Mouse (Mus musculus) layer of hippocampus, adult 9-10 months (tissue): Measurements from ENCODE around the gene Sebox.

Experiments
- DNase-seq: peaks from one replicate; pipeline ENCODE4 v3.0.0; 2022; ENCODE audit warnings: low spot score

Sebox gene

GRCm38 (mm10) chr11:78535376-78536079 is 32.3 kb downstream of the Sebox start:
- no peak for DNase-seq

GRCm38 (mm10) chr11:78536080-78536689 is 32.9 kb downstream of the Sebox start, which contains the start of the genes Tnfaip1 and Ift20:
Gene Tnfaip1, minus strand, starts transcription at chr11:78536332.
Gene Ift20, plus strand, starts transcription at chr11:78536361.
- peak; percentile 96 for DNase-seq

- DNase-seq = no peak
These were observed 33.4 kb downstream of the Sebox start for GRCm38 (mm10) chr11:78536690-78537084.

GRCm38 (mm10) chr11:78540358-78540757 is 37.1 kb downstream of the Sebox start:
- DNase-seq = no peak

- DNase-seq = no peak
These were observed 41.3 kb downstream of the Sebox start for GRCm38 (mm10) chr11:78544449-78545111.

- no peak for DNase-seq
These were observed 41.9 kb downstream of the Sebox start for GRCm38 (mm10) chr11:78545181-78545580.

- DNase-seq = no peak
These were observed 44.6 kb downstream of the Sebox start for GRCm38 (mm10) chr11:78547718-78548460.

GRCm38 (mm10) chr11:78549491-78549987 is 46.3 kb downstream of the Sebox start:
- DNase-seq = no peak

GRCm38 (mm10) chr11:78550168-78551058 is 47.2 kb downstream of the Sebox start, which contains the start of gene Tmem97:
Gene Tmem97, minus strand, starts transcription at chr11:78550777.
- DNase-seq = peak; percentile 88

- DNase-seq = no peak
These were observed 47.8 kb downstream of the Sebox start for GRCm38 (mm10) chr11:78551059-78551398.
